Mouse (Mus musculus) C2C12 (cell line): ENCODE measurements around the gene Polr3f. TPM values are rescaled to one million over a fixed set of nuclear protein-coding genes. Genes with fewer than 3 reads are reported as not detected.
A peak's percentile ranks its signal among the peaks of the same experiment; 100 is the strongest.

Experiments
- H3K27me3 ChIP-seq: one replicate; pipeline ENCODE4 v1.6.1; 2011; ENCODE audit not compliant: control insufficient read depth, insufficient read depth, insufficient read length
- H3K36me3 ChIP-seq: one replicate; pipeline ENCODE4 v1.6.1; 2011; ENCODE audit not compliant: control insufficient read depth, insufficient read depth
- H3K4me3 ChIP-seq: one replicate; pipeline ENCODE4 v1.5.1; 2011; ENCODE audit warnings: mild to moderate bottlenecking, control low read depth; ENCODE audit not compliant: poor library complexity, insufficient read depth, severe bottlenecking
- H3K79me2 ChIP-seq: one replicate; pipeline ENCODE4 v1.6.1; 2011; ENCODE audit not compliant: control insufficient read depth, insufficient read depth
- H3K79me3 ChIP-seq: one replicate; pipeline ENCODE4 v1.6.1; 2011; ENCODE audit warnings: low read depth, control low read depth
- H3ac ChIP-seq: one replicate; pipeline ENCODE3; 2011; ENCODE audit warnings: low read depth; ENCODE audit not compliant: control insufficient read depth, insufficient read length
- CEBPB ChIP-seq: IDR thresholded peaks from one replicate; pipeline ENCODE4 v1.6.1; 2011; ENCODE audit warnings: low read depth, mild to moderate bottlenecking, control low read depth, moderate library complexity
- CTCF ChIP-seq: IDR thresholded peaks from one replicate; pipeline ENCODE4 v1.5.1; 2011; ENCODE audit not compliant: control insufficient read depth, insufficient read depth, insufficient read length
- FOSL1 ChIP-seq: IDR thresholded peaks from one replicate; pipeline ENCODE4 v1.8.0; 2011; ENCODE audit warnings: mild to moderate bottlenecking, low read length; ENCODE audit not compliant: poor library complexity, insufficient read depth, severe bottlenecking
- MAX ChIP-seq: IDR thresholded peaks from one replicate; pipeline ENCODE4 v1.6.1; 2011; ENCODE audit warnings: mild to moderate bottlenecking, control low read depth
- MYOD1 ChIP-seq: IDR thresholded peaks from one replicate; pipeline ENCODE4 v1.6.1; 2011; ENCODE audit warnings: low read depth; ENCODE audit not compliant: control insufficient read depth, insufficient read length
- MYOG ChIP-seq: IDR thresholded peaks from one replicate; pipeline ENCODE4 v1.6.1; 2011; ENCODE audit not compliant: control insufficient read depth, insufficient read length; ENCODE audit errors: extremely low read depth
- USF1 ChIP-seq: IDR thresholded peaks from one replicate; pipeline ENCODE4 v1.6.1; 2011; ENCODE audit warnings: low read depth, mild to moderate bottlenecking, control low read depth, moderate library complexity
- polyA plus RNA-seq: library from polyadenylated mRNA; unstranded; fragments of >200 nt; fragmentation: generic; extraction: Trizol; gene quantifications from one replicate; pipeline ENCODE4 v1.2.1, GENCODE M21; 2012; ENCODE audit warnings: missing spikeins

Polr3f gene
- polyA plus RNA-seq, 1 experiment = 5.6 TPM

GRCm38 (mm10) chr2:144489342-144489741, 38.2 kb upstream of the Polr3f start:
- H3K79me2 ChIP-seq = no peaks in the 10 kb centered on the region
- H3ac ChIP-seq = no peak overlapping the region
- H3K27me3 ChIP-seq = no peaks in the 10 kb centered on the region
- H3K79me3 ChIP-seq = no peaks in the 10 kb centered on the region
- TF ChIP-seq MYOD1 (no peak), CTCF (no peak), USF1 (no peak), MAX (no peak), CEBPB (no peak), MYOG (no peak), FOSL1 (no peak)
- H3K4me3 ChIP-seq = no peak overlapping the region
- no peaks in the 10 kb centered on the region for H3K36me3 ChIP-seq

- H3K79me3 ChIP-seq = no peaks in the 10 kb centered on the region
- no peaks in the 10 kb centered on the region for H3K79me2 ChIP-seq
- H3K27me3 ChIP-seq = peaks cover 50% of the 10 kb centered on the region
- no peak overlapping the region for H3ac ChIP-seq
- no peaks in the 10 kb centered on the region for H3K36me3 ChIP-seq
- TF ChIP-seq MYOD1 (no peak), FOSL1 (no peak), CTCF (no peak), MAX (no peak), USF1 (no peak), CEBPB (no peak), MYOG (no peak)
- H3K4me3 ChIP-seq = no peak overlapping the region
Observed at GRCm38 (mm10) chr2:144502134-144502533, 25.4 kb upstream of the Polr3f start.

- Histone ChIP-seq H3K79me2 (no peaks in the 10 kb centered on the region), H3ac (no peak overlapping the region), H3K27me3 (no peaks in the 10 kb centered on the region), H3K79me3 (no peaks in the 10 kb centered on the region), H3K36me3 (no peaks in the 10 kb centered on the region), H3K4me3 (no peak overlapping the region)
- no peak for TF ChIP-seq USF1
- TF ChIP-seq MAX = no peak
Observed at GRCm38 (mm10) chr2:144514619-144515018, 12.9 kb upstream of the Polr3f start.

GRCm38 (mm10) chr2:144519772-144520171, 7.7 kb upstream of the Polr3f start:
- no peaks in the 10 kb centered on the region for H3K36me3 ChIP-seq

GRCm38 (mm10) chr2:144525856-144526255, 1.7 kb upstream of the Polr3f start:
- H3ac ChIP-seq = no peak overlapping the region
- H3K79me2 ChIP-seq = peaks cover 32% of the 10 kb centered on the region
- H3K4me3 ChIP-seq = no peak overlapping the region
- H3K79me3 ChIP-seq = peaks cover 18% of the 10 kb centered on the region
- no peak for TF ChIP-seq FOSL1
- H3K27me3 ChIP-seq = no peaks in the 10 kb centered on the region
- peaks cover 14% of the 10 kb centered on the region for H3K36me3 ChIP-seq

More at GRCm38 (mm10) chr2:144519772-144520171, 7.7 kb upstream of the Polr3f start:
- TF ChIP-seq USF1 (no peak), CEBPB (no peak), CTCF (no peak), MAX (no peak), FOSL1 (no peak), MYOD1 (no peak), MYOG (no peak)
- Histone ChIP-seq H3K79me3 (no peaks in the 10 kb centered on the region), H3ac (no peak overlapping the region), H3K27me3 (no peaks in the 10 kb centered on the region), H3K79me2 (no peaks in the 10 kb centered on the region), H3K4me3 (no peak overlapping the region)

GRCm38 (mm10) chr2:144527821-144528174, 280 bp downstream of the Polr3f start:
- Histone ChIP-seq H3K79me3 (peaks cover 23% of the 10 kb centered on the region), H3K79me2 (peaks cover 32% of the 10 kb centered on the region), H3ac (peak overlapping the region; percentile 87), H3K36me3 (peaks cover 32% of the 10 kb centered on the region), H3K4me3 (peak overlapping the region; percentile 98), H3K27me3 (no peaks in the 10 kb centered on the region)
- TF ChIP-seq MYOG = no peak
- no peak for TF ChIP-seq CEBPB
- no peak for TF ChIP-seq FOSL1
- TF ChIP-seq USF1 = no peak
- no peak for TF ChIP-seq MAX
- no peak for TF ChIP-seq MYOD1
- no peak for TF ChIP-seq CTCF

- H3ac ChIP-seq = no peak overlapping the region
- H3K27me3 ChIP-seq = no peaks in the 10 kb centered on the region
- peaks cover 84% of the 10 kb centered on the region for H3K36me3 ChIP-seq
- no peak overlapping the region for H3K4me3 ChIP-seq
- TF ChIP-seq MAX (no peak), CEBPB (no peak), MYOG (no peak), USF1 (no peak), FOSL1 (no peak), CTCF (no peak), MYOD1 (no peak)
- H3K79me2 ChIP-seq = no peaks in the 10 kb centered on the region
- no peaks in the 10 kb centered on the region for H3K79me3 ChIP-seq
Observed at GRCm38 (mm10) chr2:144537123-144537522, 9.6 kb downstream of the Polr3f start.
